Mouse (Mus musculus) testis, adult 2 months (tissue): Measurements from ENCODE around the gene Slmap.
"Not testable (repeated sequence)": the region's sequence is repeated elsewhere in the genome, so short reads cannot be mapped to it uniquely, and the experiment has no call there.

ENCODE experiments used
- CTCF ChIP-seq: fragments of 200-500 bp; IDR thresholded peaks from 2 replicates; pipeline ENCODE4 v1.5.1; 2012; ENCODE audit warnings: low read depth, mild to moderate bottlenecking, inconsistent platforms, low read length, moderate library complexity; ENCODE audit not compliant: control insufficient read depth, insufficient read depth, insufficient replicate concordance
- POLR2A ChIP-seq: fragments of 200-500 bp; IDR thresholded peaks from 2 replicates; pipeline ENCODE4 v1.6.1; 2012; ENCODE audit warnings: low read depth, mild to moderate bottlenecking, inconsistent platforms, low read length, moderate library complexity; ENCODE audit not compliant: control insufficient read depth

DNA sequence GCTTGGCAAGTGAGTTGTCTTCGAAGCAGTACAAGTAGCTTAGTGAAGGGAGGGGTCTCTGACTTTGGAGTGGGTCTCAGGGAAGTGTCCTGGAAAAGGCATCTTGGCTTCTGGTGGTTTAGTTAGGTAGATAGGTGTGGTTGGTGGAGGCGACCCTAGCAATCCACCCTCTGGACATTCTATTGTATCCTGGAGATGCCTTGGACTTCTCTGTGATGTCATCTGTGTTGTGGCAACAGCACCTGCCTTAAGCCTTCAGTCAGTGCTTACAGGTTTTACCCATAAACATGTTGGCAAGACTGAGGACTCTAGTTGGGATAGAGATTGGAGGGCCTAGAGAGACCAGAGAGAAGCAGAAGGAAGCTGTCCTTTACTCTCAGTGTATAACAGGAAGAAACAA, 145.8 kb downstream of the Slmap start:
- not testable (repeated sequence) for TF ChIP-seq CTCF, POLR2A
